ENCODE assay signal across 9 mouse cellular contexts in genomic region chrX:135560933-135561332, GRCm38 (mm10). TPM values are rescaled to one million over a fixed set of nuclear protein-coding genes. Genes with fewer than 3 reads are reported as not detected.
DNase-seq lines count a peak whose midpoint lies in the region; ATAC-seq lines count a peak whose summit lies in the region.
"Not testable (repeated sequence)": the region's sequence is repeated elsewhere in the genome, so short reads cannot be mapped to it uniquely, and the experiment has no call there.
"Had no signal": no experiment of that assay in that cellular context is flagged by ENCODE, and none has a peak within 500 bp of the region (broad histone marks: within the 10 kb centered on the region; RNA-seq: fewer than 3 reads in every experiment).

No protein-coding gene starts in this region.

- intact Hi-C loops in gastrocnemius, postnatal 14 days (cut with DNase I; ENCODE audit: low total_unique reads); left cerebral cortex, postnatal 14 days (cut with DNase I): not testable (repeated sequence)

- peak; percentile 45 for DNase-seq in T-cell, adult 2 months (ENCODE audit: low spot score)
- DNase-seq in cerebellum, adult 9-10 months, result peak; percentile 13
- peak; percentile 23 for DNase-seq in gastrocnemius, postnatal 14 days
- DNase-seq in kidney, adult 8-10 months, result peak; percentile 4 to 47
- DNase-seq in left cerebral cortex, postnatal 14 days (ENCODE audit: low spot score in 2 of 2), result peak; percentile 59 to 65
- peak; percentile 8 to 9 for DNase-seq in spleen, postnatal 36 days (ENCODE audit: low spot score in 2 of 2)

- ATAC-seq in megakaryocyte progenitor cell, adult 5-6 weeks (replicated peaks; ENCODE audit: poor library complexity), result peak; percentile 68

RNA-seq across cellular contexts. Expression of gene Nxf7, which starts 37.6 kb away (rescaled TPM):
- not detected for total RNA-seq in gastrocnemius, postnatal 14 days (2021)
- total RNA-seq in left cerebral cortex, postnatal 14 days (2021), result 1 to 10 TPM; 1.0 to 2.0 TPM
- total RNA-seq in megakaryocyte progenitor cell, adult 5-6 weeks (2015), result 0.66 and 1.0 TPM in 2 replicates
- 1.0 TPM in 1 of 2 replicates, not detected in the other for total RNA-seq in megakaryocyte progenitor cell, adult 5-6 weeks (2017)
- total RNA-seq: gastrocnemius, postnatal 25 days; layer of hippocampus, adult 8-10 months had no signal

Comparison
In these comparisons a context has a peak if more than half of its experiments do, and no peak if none do; other contexts are left out.
1. Peak in every context shown above with its lines: DNase-seq and ATAC-seq.
2. DNase-seq: peak in every context shown above with its lines; median percentile 62 in left cerebral cortex, postnatal 14 days; 45 in T-cell, adult 2 months; 26 in kidney, adult 8-10 months; 23 in gastrocnemius, postnatal 14 days; 13 in cerebellum, adult 9-10 months; 8 in spleen, postnatal 36 days.